In the genomic region with DNA sequence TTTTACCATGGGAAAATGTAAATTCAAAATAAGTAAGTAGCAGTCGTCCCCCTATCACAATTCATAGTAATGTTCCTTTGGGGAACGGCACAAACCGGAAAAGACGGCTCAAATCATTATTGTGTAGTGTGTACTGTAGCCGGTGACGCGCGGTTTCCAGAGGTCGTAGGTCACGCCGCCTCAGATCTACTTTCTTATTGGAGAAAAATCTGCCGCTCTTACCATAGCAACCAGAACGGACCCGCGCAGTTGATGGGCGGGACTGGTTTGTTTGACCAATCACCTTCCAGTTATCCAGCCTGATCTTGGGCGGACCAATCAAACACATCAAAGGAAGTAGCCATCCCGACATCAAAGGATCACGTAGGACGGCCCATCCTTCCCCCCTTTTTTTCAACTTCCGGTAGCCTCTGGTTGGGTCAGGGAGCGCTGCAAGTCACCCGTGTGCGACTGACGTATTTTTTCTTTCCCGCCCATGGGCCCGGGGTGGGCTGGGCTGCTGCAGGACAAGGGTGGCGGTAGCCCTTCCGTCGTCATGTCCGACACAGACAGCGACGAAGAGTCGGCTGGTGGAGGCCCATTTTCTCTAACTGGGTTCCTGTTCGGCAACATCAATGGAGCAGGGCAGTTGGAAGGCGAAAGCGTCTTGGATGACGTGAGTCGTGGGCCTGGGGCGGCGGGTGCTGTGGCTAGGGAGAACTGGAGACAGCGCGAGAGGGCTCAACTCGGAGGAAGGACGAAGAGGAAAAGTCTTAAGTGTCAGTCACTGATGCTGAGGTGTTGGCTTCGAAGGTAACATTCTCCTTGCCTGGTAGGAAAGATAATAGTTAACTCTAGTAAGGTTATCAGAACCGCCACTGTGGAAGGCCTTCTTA, we compare ENCODE assay signal across 8 mouse cellular contexts. TPM values are rescaled to one million over a fixed set of nuclear protein-coding genes. Genes with fewer than 3 reads are reported as not detected.
DNase-seq lines count a peak whose midpoint lies in the region; ATAC-seq and TF ChIP-seq lines count a peak whose summit lies in the region.

Taf1 (plus strand) TSS at position 388 of the 875 bp plus-strand sequence.

- 19% methylated on average over 47 of the region's 47 CpGs for WGBS in forebrain, embryonic 10.5 days
- WGBS in heart, embryonic 15.5 days, result 13% methylated on average over 47 of the region's 47 CpGs
- 15% methylated on average over 47 of the region's 47 CpGs for WGBS in liver, embryonic 14.5 days (ENCODE audit: insufficient replicate concordance)
- WGBS in neural tube, embryonic 11.5 days, result 17% methylated on average over 47 of the region's 47 CpGs
- 18% methylated on average over 47 of the region's 47 CpGs for WGBS in stomach, postnatal 0 days

- no peak for TF ChIP-seq EP300 in liver, embryonic 14.5 days (IDR thresholded peaks at IDR 0.05; ENCODE audit: low read depth)
- no peak for TF ChIP-seq EP300 in stomach, postnatal 0 days (optimal IDR thresholded peaks at IDR 0.05)

- peak; percentile 96 for ATAC-seq in heart, embryonic 15.5 days (replicated peaks; ENCODE audit: insufficient number of reproducible peaks, insufficient read depth, low FRiP score, low read depth)
- peak; percentile 99 for ATAC-seq in liver, embryonic 14.5 days (ENCODE audit: insufficient read depth)
- ATAC-seq in neural tube, embryonic 11.5 days (ENCODE audit: insufficient read depth, low FRiP score, low TSS enrichment), result peak; percentile 99
- ATAC-seq in stomach, postnatal 0 days (ENCODE audit: low FRiP score, low TSS enrichment), result peak; percentile 99

- peaks cover 8% of the 10 kb centered on the region for H3K4me1 ChIP-seq in forebrain, embryonic 10.5 days
- H3K4me1 ChIP-seq in heart, embryonic 15.5 days (replicated peaks), result peaks cover 3% of the 10 kb centered on the region; the same call in 1 of the 2 replicates
- H3K4me1 ChIP-seq in liver, embryonic 14.5 days (replicated peaks; ENCODE audit: control insufficient read depth in 2 of 2, insufficient read depth in 2 of 2, low read length in 1 of 2), result no peaks in the 10 kb centered on the region; a peak in 1 of 4 replicates
- no peaks in the 10 kb centered on the region for H3K4me1 ChIP-seq in neural tube, embryonic 11.5 days (ENCODE audit: control insufficient read depth, insufficient read depth, low read length)
- H3K4me1 ChIP-seq in stomach, postnatal 0 days (replicated peaks; ENCODE audit: control insufficient read depth, insufficient read depth), result no peaks in the 10 kb centered on the region

- H3K9ac ChIP-seq in heart, embryonic 15.5 days, result peak within 1 kb of the TSS; percentile 64
- H3K9ac ChIP-seq in liver, embryonic 14.5 days (replicated peaks), result peak within 1 kb of the TSS; percentile 84
- H3K9ac ChIP-seq in neural tube, embryonic 11.5 days (ENCODE audit: low read length), result peak within 1 kb of the TSS; percentile 54
- H3K9ac ChIP-seq in stomach, postnatal 0 days (ENCODE audit: low read length), result peak within 1 kb of the TSS; percentile 67

- peaks cover 27% of the 10 kb centered on the region for H3K36me3 ChIP-seq in forebrain, embryonic 10.5 days (replicated peaks)
- no peaks in the 10 kb centered on the region; the same call in 1 of the 2 replicates for H3K36me3 ChIP-seq in heart, embryonic 15.5 days
- H3K36me3 ChIP-seq in liver, embryonic 14.5 days (replicated peaks; ENCODE audit: control insufficient read depth, insufficient read depth, low read depth), result no peaks in the 10 kb centered on the region; the same call in 1 of the 2 replicates
- no peaks in the 10 kb centered on the region for H3K36me3 ChIP-seq in neural tube, embryonic 11.5 days (ENCODE audit: control insufficient read depth, insufficient read depth, low read length)
- H3K36me3 ChIP-seq in stomach, postnatal 0 days (ENCODE audit: control insufficient read depth, insufficient read depth, low read length), result no peaks in the 10 kb centered on the region

- H3K4me2 ChIP-seq in heart, embryonic 15.5 days, result peak within 1 kb of the TSS; percentile 64
- H3K4me2 ChIP-seq in liver, embryonic 14.5 days (ENCODE audit: low read depth), result peak within 1 kb of the TSS; percentile 74
- peak within 1 kb of the TSS; percentile 52 for H3K4me2 ChIP-seq in neural tube, embryonic 11.5 days (ENCODE audit: low read depth)
- peak within 1 kb of the TSS; percentile 55 for H3K4me2 ChIP-seq in stomach, postnatal 0 days (replicated peaks; ENCODE audit: low read depth)

- no peak for TF ChIP-seq CTCF in liver, embryonic 14.5 days (IDR thresholded peaks at IDR 0.05; ENCODE audit: low read depth)
- TF ChIP-seq CTCF in stomach, postnatal 0 days (IDR thresholded peaks at IDR 0.05; ENCODE audit: low read depth), result no peak

- peaks cover 5% of the 10 kb centered on the region; the same call in 1 of the 2 replicates for H3K27me3 ChIP-seq in forebrain, embryonic 10.5 days (ENCODE audit: poor library complexity, severe bottlenecking)
- H3K27me3 ChIP-seq in heart, embryonic 15.5 days, result no peaks in the 10 kb centered on the region
- no peaks in the 10 kb centered on the region for H3K27me3 ChIP-seq in liver, embryonic 14.5 days (ENCODE audit: control insufficient read depth, insufficient read depth, low read length)
- no peaks in the 10 kb centered on the region for H3K27me3 ChIP-seq in neural tube, embryonic 11.5 days (ENCODE audit: control insufficient read depth, insufficient read depth, low read length)
- H3K27me3 ChIP-seq in stomach, postnatal 0 days (ENCODE audit: control insufficient read depth, insufficient read depth, low read length), result no peaks in the 10 kb centered on the region

- peak; percentile 83 to 85 for DNase-seq in CD8-positive naive resting alpha-beta T cell, adult 2 months (ENCODE audit: low read depth in 2 of 2, low spot score in 2 of 2)
- peak; percentile 86 for DNase-seq in c-Kit-positive CD71-negative TER-119-negative erythroid progenitor cells, embryonic 14.5 days (ENCODE audit: low read depth)
- peak; percentile 87 for DNase-seq in forebrain, embryonic 10.5 days (ENCODE audit: extremely low spot score, low spot score)
- DNase-seq in kidney, postnatal 25 days, result peak; percentile 94 to 96
- peak; percentile 95 to 96 (median 95) for DNase-seq in liver, embryonic 14.5 days (ENCODE audit: low read depth in 3 of 3, low spot score in 3 of 3)
- DNase-seq in neural tube, embryonic 11.5 days (ENCODE audit: low spot score), result peak; percentile 92
- peak; percentile 91 for DNase-seq in stomach, postnatal 0 days (ENCODE audit: low spot score)

- H3K9me3 ChIP-seq in forebrain, embryonic 10.5 days, result no peaks in the 10 kb centered on the region
- no peaks in the 10 kb centered on the region for H3K9me3 ChIP-seq in heart, embryonic 15.5 days (replicated peaks)
- H3K9me3 ChIP-seq in liver, embryonic 14.5 days (ENCODE audit: control insufficient read depth, low read length), result no peaks in the 10 kb centered on the region
- H3K9me3 ChIP-seq in neural tube, embryonic 11.5 days (ENCODE audit: control insufficient read depth, low read length), result no peaks in the 10 kb centered on the region
- no peaks in the 10 kb centered on the region for H3K9me3 ChIP-seq in stomach, postnatal 0 days (ENCODE audit: control insufficient read depth, low read length)

- peak within 1 kb of the TSS; percentile 60 for H3K4me3 ChIP-seq in forebrain, embryonic 10.5 days
- peak within 1 kb of the TSS; percentile 68 for H3K4me3 ChIP-seq in heart, embryonic 15.5 days
- peak within 1 kb of the TSS; percentile 77 to 95 for H3K4me3 ChIP-seq in liver, embryonic 14.5 days (ENCODE audit: insufficient read depth in 1 of 2, low read depth in 2 of 2, low read length in 2 of 2)
- peak within 1 kb of the TSS; percentile 52 for H3K4me3 ChIP-seq in neural tube, embryonic 11.5 days (ENCODE audit: low read depth, low read length)
- peak within 1 kb of the TSS; percentile 55 for H3K4me3 ChIP-seq in stomach, postnatal 0 days (ENCODE audit: low read depth, low read length)

- H3K27ac ChIP-seq in forebrain, embryonic 10.5 days, result peak within 1 kb of the TSS; percentile 86
- H3K27ac ChIP-seq in heart, embryonic 15.5 days, result peak within 1 kb of the TSS; percentile 78
- H3K27ac ChIP-seq in liver, embryonic 14.5 days, result peak within 1 kb of the TSS; percentile 58
- 0 out of 2 replicates have a peak within 1 kb of the TSS, but pooled peaks have one; percentile 53 for H3K27ac ChIP-seq in neural tube, embryonic 11.5 days (ENCODE audit: low read depth, low read length)
- H3K27ac ChIP-seq in stomach, postnatal 0 days (replicated peaks), result peak within 1 kb of the TSS; percentile 65

RNA-seq across cellular contexts. Expression of gene Taf1, which starts in this region (rescaled TPM):
- polyA plus RNA-seq in forebrain, embryonic 10.5 days (2016; fragmentation: Nextera tagmentation; extraction: Ambion mirVana), result 22.9 and 23.0 TPM in 2 replicates
- 6.3 and 7.8 TPM in 2 replicates for polyA plus RNA-seq in heart, embryonic 15.5 days (2015; fragmentation: Nextera tagmentation; extraction: Ambion mirVana)
- 6.4 and 12.5 TPM in 2 replicates for polyA plus RNA-seq in liver, embryonic 14.5 days (2012; rRNA removed)
- 5.8 and 6.1 TPM in 2 replicates for polyA plus RNA-seq in liver, embryonic 14.5 days (2014; fragmentation: Nextera tagmentation; extraction: Ambion mirVana)
- 22.3 and 24.4 TPM in 2 replicates for polyA plus RNA-seq in neural tube, embryonic 11.5 days (2014; fragmentation: Nextera tagmentation; extraction: Ambion mirVana)
- polyA plus RNA-seq in stomach, postnatal 0 days (2015; fragmentation: Nextera tagmentation; extraction: Ambion mirVana), result 3.5 and 3.6 TPM in 2 replicates

Comparison
In these comparisons a context has a peak if more than half of its experiments do, and no peak if none do; other contexts are left out.
1. Peak in every context shown above with its lines: DNase-seq, ATAC-seq, H3K4me3 ChIP-seq and H3K27ac ChIP-seq.